Mouse (Mus musculus): Measurements from ENCODE around the gene Nolc1. TPM values are rescaled to one million over a fixed set of nuclear protein-coding genes. Genes with fewer than 3 reads are reported as not detected.

Gene Nolc1
- polyA plus RNA-seq (2017; shearing (Covaris generic)): 104 TPM

DNA sequence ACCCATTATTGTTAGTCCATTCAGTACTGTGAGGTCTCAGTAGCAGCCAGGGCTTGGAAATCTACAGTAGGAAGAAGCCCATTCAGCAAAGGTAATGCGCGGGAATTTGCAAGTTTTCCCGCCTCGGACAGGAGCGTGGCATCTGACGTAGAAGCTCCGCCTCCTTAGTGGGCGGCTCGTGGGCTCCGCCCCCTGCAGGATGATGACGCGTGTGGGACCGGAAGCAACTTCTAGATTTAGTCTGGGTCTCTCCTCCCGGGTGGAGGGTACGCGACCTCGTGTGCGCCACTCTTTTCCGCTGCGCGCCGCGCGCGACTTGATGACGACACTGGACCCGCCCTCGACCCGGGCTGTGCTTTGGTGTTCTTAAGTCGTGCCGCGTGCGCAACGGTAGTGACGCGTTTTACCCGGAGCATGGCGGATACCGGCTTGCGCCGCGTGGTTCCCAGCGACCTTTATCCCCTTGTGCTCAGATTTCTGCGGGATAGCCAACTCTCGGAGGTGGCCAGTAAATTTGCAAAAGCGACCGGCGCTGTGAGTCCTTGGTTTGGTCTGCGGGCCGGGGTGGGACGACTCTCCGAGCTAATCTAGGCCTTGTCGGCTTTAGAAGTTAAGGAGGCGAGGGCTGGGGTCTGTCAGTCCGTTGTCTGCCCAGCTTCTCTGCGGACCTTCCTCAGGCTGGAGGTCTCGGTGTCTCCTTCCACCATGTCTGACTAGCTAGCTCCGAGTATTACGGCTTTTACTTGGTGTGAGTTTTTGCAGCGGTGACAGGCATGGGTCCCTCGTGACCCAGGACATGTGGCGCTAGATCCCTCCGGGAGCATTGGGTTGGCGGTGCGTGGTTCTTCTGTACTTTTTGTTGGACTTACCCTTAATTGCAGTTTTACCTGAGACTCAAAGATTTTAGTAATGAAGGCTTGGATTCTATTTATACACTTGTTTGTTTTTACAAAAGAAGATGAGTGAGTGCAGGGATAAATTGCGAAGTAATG, at the start of gene Nolc1:
Nolc1 (plus strand) TSS at position 248 of the 992 bp plus-strand sequence.

DNA sequence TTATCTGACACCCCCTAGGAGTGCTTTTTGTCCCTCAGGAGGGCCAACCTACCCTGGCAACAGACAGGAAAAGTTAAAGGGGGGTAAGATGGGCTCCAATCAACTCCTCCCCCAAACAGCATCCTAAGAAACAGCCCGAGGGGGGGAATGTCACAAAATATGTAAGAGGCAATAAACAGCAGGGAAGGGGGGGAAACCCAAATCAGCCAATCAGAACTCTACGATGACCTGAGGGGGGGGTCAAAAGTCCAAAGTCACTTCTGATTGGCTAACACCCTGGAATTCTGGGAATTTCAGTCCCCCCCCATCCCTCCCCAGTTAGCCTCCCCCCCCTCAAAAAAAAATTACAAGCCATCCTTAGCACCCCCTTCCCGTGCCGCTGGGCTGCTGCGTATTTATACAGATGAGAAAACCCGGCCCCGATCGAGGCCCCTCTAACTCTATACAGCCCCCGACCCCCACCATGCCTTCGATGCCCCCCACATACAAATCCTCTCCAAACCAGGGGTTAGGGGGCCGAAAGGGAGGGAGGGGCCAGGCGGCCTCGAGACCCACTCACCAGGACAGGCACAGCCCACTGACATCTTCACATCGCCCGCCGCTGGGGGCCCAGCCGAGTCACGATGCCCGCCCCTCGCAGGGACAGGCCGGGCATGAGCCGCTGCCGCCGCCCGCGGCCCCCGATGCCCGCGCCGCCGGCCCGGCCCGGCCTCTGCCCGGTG, 31.2 kb upstream of the Nolc1 start, which contains the start of gene Pprc1:
Pprc1 (plus strand) TSS at position 616 of the 722 bp plus-strand sequence.

DNA sequence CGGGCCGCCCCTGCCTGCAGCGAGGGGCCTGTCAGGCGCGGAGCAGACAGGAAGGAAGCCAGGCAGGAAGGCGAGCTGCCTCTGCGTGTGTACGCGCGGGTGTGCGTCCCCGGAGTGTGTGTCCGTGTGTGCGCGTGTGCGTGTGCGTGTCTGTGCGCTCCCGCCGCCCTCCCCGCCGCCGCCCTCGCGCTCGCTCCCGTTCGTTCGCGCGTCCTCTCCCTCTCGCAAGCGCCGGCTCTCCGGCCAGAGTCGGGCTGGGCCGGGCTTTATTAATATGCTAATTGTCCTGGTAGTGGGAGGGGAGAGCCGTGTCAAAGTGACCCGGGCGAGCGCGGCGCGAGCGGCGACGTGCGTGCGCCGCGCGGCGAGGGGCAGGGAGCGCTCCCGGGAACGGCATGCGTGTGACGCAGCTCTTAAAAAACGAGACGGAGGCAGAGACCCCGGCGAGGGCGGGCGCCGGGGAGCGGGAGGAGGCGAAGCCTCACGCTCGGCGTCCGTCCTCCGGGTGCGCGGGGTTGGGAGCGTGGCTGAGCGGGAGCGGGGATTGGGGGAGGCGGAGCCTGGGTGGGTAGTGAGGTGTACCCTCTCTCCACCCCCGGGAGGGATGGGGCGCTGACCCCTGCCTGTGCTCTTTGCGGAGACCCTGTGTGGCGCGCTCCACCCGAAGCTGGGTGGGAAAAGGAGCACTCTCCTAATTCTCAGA, 30.5 kb upstream of the Nolc1 start, which contains the start of gene Ldb1:
Ldb1 (minus strand) TSS at position 222 of the 703 bp plus-strand sequence.

DNA sequence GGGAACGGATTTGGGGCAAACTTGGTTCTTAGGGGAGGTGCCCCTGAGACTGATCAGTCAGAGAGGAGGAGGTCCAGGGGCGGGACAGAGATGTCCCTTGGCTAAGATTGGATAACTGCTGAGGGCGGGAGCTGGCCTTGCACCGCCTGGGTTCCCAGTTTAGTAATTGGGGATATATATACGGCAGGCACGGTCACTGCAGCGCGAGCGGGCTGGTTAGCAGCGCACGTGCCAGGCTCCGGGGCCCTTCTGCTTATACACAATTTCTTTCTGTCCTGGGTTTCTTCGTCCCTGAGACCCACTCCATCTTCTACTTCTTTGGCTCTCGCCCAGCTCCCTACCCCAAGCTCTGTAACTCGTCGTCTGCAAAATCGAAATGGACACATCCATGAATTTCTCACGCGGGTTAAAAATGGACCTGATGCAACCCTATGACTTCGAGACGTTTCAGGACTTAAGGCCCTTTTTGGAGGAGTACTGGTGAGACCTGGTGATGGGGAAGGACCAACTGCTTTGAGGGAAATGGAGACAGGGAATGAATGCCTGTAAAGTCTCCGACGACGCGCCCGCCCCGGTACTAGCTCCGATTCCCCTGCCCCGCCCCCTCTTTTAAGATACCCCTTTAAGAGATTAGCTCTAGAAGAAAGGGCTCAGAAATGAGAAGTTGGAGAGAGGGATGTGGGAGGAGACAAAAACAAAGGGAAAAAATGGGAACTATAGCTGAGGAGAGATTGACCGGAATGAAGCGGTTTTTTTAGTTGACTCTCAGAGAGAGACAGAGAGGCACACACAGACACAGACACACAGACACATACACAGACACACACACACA, 56.2 kb downstream of the Nolc1 start, which contains the start of gene Elovl3:
Elovl3 (plus strand) TSS at position 204 of the 832 bp plus-strand sequence.

Other genes with a start within 250 kb of the Nolc1 start
- 17.1 TPM for gene Armh3, start 77.4 kb upstream of the Nolc1 start, polyA plus RNA-seq (2017; shearing (Covaris generic))
- 8.6 TPM for gene Hps6, start 72.4 kb upstream of the Nolc1 start, polyA plus RNA-seq (2017; shearing (Covaris generic))
- gene Pprc1, start 31.0 kb upstream of the Nolc1 start, polyA plus RNA-seq (2017; shearing (Covaris generic)): 44.5 TPM
- 34.4 TPM for gene Ldb1, start 30.6 kb upstream of the Nolc1 start, polyA plus RNA-seq (2017; shearing (Covaris generic))
- gene Elovl3, start 56.0 kb downstream of the Nolc1 start, polyA plus RNA-seq (2017; shearing (Covaris generic)): not detected
- not detected for gene Pitx3, start 72.5 kb downstream of the Nolc1 start, polyA plus RNA-seq (2017; shearing (Covaris generic))
- gene Gbf1, start 76.6 kb downstream of the Nolc1 start, polyA plus RNA-seq (2017; shearing (Covaris generic)): 84.8 TPM
- gene Nfkb2, start 228.5 kb downstream of the Nolc1 start, polyA plus RNA-seq (2017; shearing (Covaris generic)): 34.1 TPM

Data from CD4-positive, CD25-positive, alpha-beta regulatory T cell, adult 9 weeks (primary cell).